Mouse (Mus musculus) embryonic fibroblast, embryonic 13.5 days (primary cell): ENCODE results near the gene Mcrs1. TPM values are rescaled to one million over a fixed set of nuclear protein-coding genes. Genes with fewer than 3 reads are reported as not detected.
A peak's percentile ranks its signal among the peaks of the same experiment; 100 is the strongest.

Source experiments
- H3K27ac ChIP-seq: 2 replicates; pipeline ENCODE4 v1.5.1; 2012; ENCODE audit warnings: low read length, control low read depth, inconsistent platforms; ENCODE audit not compliant: insufficient read depth
- H3K4me1 ChIP-seq: 2 replicates; pipeline ENCODE4 v1.6.1; 2011; ENCODE audit warnings: low read length; ENCODE audit not compliant: control insufficient read depth, insufficient read depth
- H3K4me3 ChIP-seq: 2 replicates; pipeline ENCODE4 v1.5.1; 2011; ENCODE audit warnings: mild to moderate bottlenecking, control low read depth, low read length; ENCODE audit not compliant: insufficient read depth
- CTCF ChIP-seq: IDR thresholded peaks from 2 replicates; pipeline ENCODE4 v1.5.1; 2011; ENCODE audit warnings: mild to moderate bottlenecking, control low read depth, low read length, moderate library complexity, borderline replicate concordance; ENCODE audit not compliant: insufficient read depth
- POLR2A ChIP-seq: IDR thresholded peaks from 2 replicates; pipeline ENCODE4 v1.6.1; 2011; ENCODE audit warnings: low read depth, mild to moderate bottlenecking, control low read depth, low read length, moderate library complexity
- polyA plus RNA-seq: library from polyadenylated mRNA; stranded (reverse); fragments of >200 nt; gene quantifications from 2 replicates; pipeline ENCODE4 v1.2.4, GENCODE M21; 2011; ENCODE audit warnings: low read depth; ENCODE audit not compliant: missing spikeins, insufficient read length

Gene Mcrs1
- 24.7 and 37.2 TPM in 2 replicates for polyA plus RNA-seq

GRCm38 (mm10) chr15:99251626-99252380, at the start of gene Mcrs1:
Mcrs1 (minus strand) TSS chr15:99251961.
- peaks cover 5% of the 10 kb centered on the region for H3K4me1 ChIP-seq
- H3K27ac ChIP-seq, result peak within 1 kb of the TSS; percentile 96
- TF ChIP-seq CTCF (no peak), POLR2A (peak; percentile 8; the same call in 1 of the 2 replicates)
- peak within 1 kb of the TSS; percentile 75 for H3K4me3 ChIP-seq

- Histone ChIP-seq H3K27ac (no peak overlapping the region), H3K4me1 (no peaks in the 10 kb centered on the region), H3K4me3 (peak overlapping the region; percentile 72)
- TF ChIP-seq CTCF, result no peak
- no peak for TF ChIP-seq POLR2A
Measured at GRCm38 (mm10) chr15:99296213-99296612, 44.5 kb upstream of the Mcrs1 start.

- Histone ChIP-seq H3K4me1 (no peaks in the 10 kb centered on the region), H3K27ac (peak within 1 kb of the TSS; percentile 37; the same call in 1 of the 2 replicates), H3K4me3 (peak within 1 kb of the TSS; percentile 73)
- TF ChIP-seq CTCF, result no peak
- no peak for TF ChIP-seq POLR2A
Measured at GRCm38 (mm10) chr15:99295484-99295981, 43.8 kb upstream of the Mcrs1 start, which contains the start of gene Fam186b. Fam186b (minus strand) TSS chr15:99295888.

GRCm38 (mm10) chr15:99294813-99295374, 43.1 kb upstream of the Mcrs1 start, which contains the start of gene Prpf40b:
Prpf40b (plus strand) TSS chr15:99295087.
- H3K4me3 ChIP-seq, result peak within 1 kb of the TSS; percentile 73
- peak within 1 kb of the TSS; percentile 37; the same call in 1 of the 2 replicates for H3K27ac ChIP-seq
- no peaks in the 10 kb centered on the region for H3K4me1 ChIP-seq
- TF ChIP-seq CTCF (no peak), POLR2A (peak; percentile 81)

- Histone ChIP-seq H3K4me3 (peak overlapping the region; percentile 73), H3K27ac (no peak overlapping the region), H3K4me1 (no peaks in the 10 kb centered on the region)
- TF ChIP-seq POLR2A (no peak), CTCF (no peak)
Measured at GRCm38 (mm10) chr15:99294287-99294686, 42.5 kb upstream of the Mcrs1 start.

- TF ChIP-seq POLR2A, result no peak
- no peak for TF ChIP-seq CTCF
- H3K27ac ChIP-seq, result no peak overlapping the region
- H3K4me3 ChIP-seq, result no peak overlapping the region
Measured at GRCm38 (mm10) chr15:99290586-99290985, 38.8 kb upstream of the Mcrs1 start.

GRCm38 (mm10) chr15:99285189-99285535, 33.4 kb upstream of the Mcrs1 start:
- H3K27ac ChIP-seq, result no peak overlapping the region
- no peaks in the 10 kb centered on the region for H3K4me1 ChIP-seq
- TF ChIP-seq POLR2A (no peak), CTCF (no peak)
- no peak overlapping the region for H3K4me3 ChIP-seq

More at GRCm38 (mm10) chr15:99290586-99290985, 38.8 kb upstream of the Mcrs1 start:
- H3K4me1 ChIP-seq, result no peaks in the 10 kb centered on the region

- TF ChIP-seq POLR2A, result no peak
- no peak for TF ChIP-seq CTCF
- Histone ChIP-seq H3K27ac (no peak overlapping the region), H3K4me1 (no peaks in the 10 kb centered on the region), H3K4me3 (no peak overlapping the region)
Measured at GRCm38 (mm10) chr15:99284527-99285188, 32.9 kb upstream of the Mcrs1 start.

GRCm38 (mm10) chr15:99283456-99283855, 31.7 kb upstream of the Mcrs1 start:
- H3K4me1 ChIP-seq, result no peaks in the 10 kb centered on the region
- TF ChIP-seq CTCF (peak; percentile 27; the same call in 1 of the 2 replicates), POLR2A (no peak)

More at GRCm38 (mm10) chr15:99283456-99283855, 31.7 kb upstream of the Mcrs1 start:
- Histone ChIP-seq H3K4me3 (no peak overlapping the region), H3K27ac (no peak overlapping the region)
